Mouse (Mus musculus) C2C12 (cell line): ENCODE data around the gene Fam71b.

ENCODE experiments used
- CTCF ChIP-seq: IDR thresholded peaks from one replicate; pipeline ENCODE4 v1.5.1; 2011; ENCODE audit not compliant: control insufficient read depth, insufficient read depth, insufficient read length
- MAX ChIP-seq: IDR thresholded peaks from one replicate; pipeline ENCODE4 v1.6.1; 2011; ENCODE audit warnings: mild to moderate bottlenecking, control low read depth
- MYOD1 ChIP-seq: IDR thresholded peaks from one replicate; pipeline ENCODE4 v1.6.1; 2011; ENCODE audit warnings: low read depth; ENCODE audit not compliant: control insufficient read depth, insufficient read length
- USF1 ChIP-seq: IDR thresholded peaks from one replicate; pipeline ENCODE4 v1.6.1; 2011; ENCODE audit warnings: low read depth, mild to moderate bottlenecking, control low read depth, moderate library complexity

DNA sequence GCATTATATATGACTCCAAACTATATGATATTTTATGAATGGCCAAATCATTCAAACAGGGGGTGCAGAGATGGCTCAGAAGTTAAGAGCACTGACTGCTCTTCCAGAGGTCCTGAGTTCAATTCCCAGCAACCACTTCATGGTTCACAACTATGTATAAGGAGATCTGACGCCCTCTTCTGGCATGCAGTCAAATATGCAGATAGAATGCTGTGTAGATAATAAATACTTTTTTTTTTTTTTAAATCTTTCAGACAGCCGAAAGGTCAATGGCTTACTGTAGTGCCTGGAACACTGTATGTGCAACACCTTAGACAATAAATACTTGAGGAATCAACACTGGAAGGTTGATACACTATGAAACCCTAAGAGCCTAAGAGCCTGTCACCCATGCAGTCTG, 33.8 kb downstream of the Fam71b start:
- no peak for TF ChIP-seq CTCF
- TF ChIP-seq MAX, result no peak
- TF ChIP-seq MYOD1, result no peak
- no peak for TF ChIP-seq USF1
